Mouse (Mus musculus) cerebellum, adult 8-10 months (tissue): ENCODE measurements around the gene Ltf.

ENCODE experiments used
- DNase-seq: peaks from one replicate; pipeline ENCODE4 v3.0.0; 2022

The Ltf gene

GRCm38 (mm10) chr9:111042266-111042665 is 23.2 kb downstream of the Ltf start:
- no peak for DNase-seq

- DNase-seq, result no peak
Measured at GRCm38 (mm10) chr9:111046222-111046621, 27.2 kb downstream of the Ltf start.

GRCm38 (mm10) chr9:111047266-111047665 is 28.2 kb downstream of the Ltf start:
- no peak for DNase-seq

- DNase-seq, result no peak
Measured at GRCm38 (mm10) chr9:111048452-111048851, 29.4 kb downstream of the Ltf start.

- no peak for DNase-seq
Measured at GRCm38 (mm10) chr9:111054923-111055322, 35.9 kb downstream of the Ltf start.

- DNase-seq, result no peak
Measured at GRCm38 (mm10) chr9:111055800-111056518, 36.9 kb downstream of the Ltf start.

- DNase-seq, result no peak
Measured at GRCm38 (mm10) chr9:111056519-111056797, 37.4 kb downstream of the Ltf start.

GRCm38 (mm10) chr9:111056798-111057543 is 37.9 kb downstream of the Ltf start, which contains the start of gene Ccrl2:
Gene Ccrl2 (minus strand): TSS chr9:111057519.
- no peak for DNase-seq

GRCm38 (mm10) chr9:111057544-111058370 is 38.7 kb downstream of the Ltf start:
- no peak for DNase-seq

- no peak for DNase-seq
Measured at GRCm38 (mm10) chr9:111058943-111059556, 40.0 kb downstream of the Ltf start.

GRCm38 (mm10) chr9:111062840-111063239 is 43.8 kb downstream of the Ltf start:
- no peak for DNase-seq

- DNase-seq, result no peak
Measured at GRCm38 (mm10) chr9:111067052-111067451, 48.0 kb downstream of the Ltf start.

- DNase-seq, result no peak
Measured at GRCm38 (mm10) chr9:111070546-111070961, 51.5 kb downstream of the Ltf start.

- no peak for DNase-seq
Measured at GRCm38 (mm10) chr9:111072175-111072574, 53.1 kb downstream of the Ltf start.

GRCm38 (mm10) chr9:111072971-111073370 is 53.9 kb downstream of the Ltf start:
- no peak for DNase-seq

- peak; percentile 12 for DNase-seq
Measured at GRCm38 (mm10) chr9:111077745-111078144, 58.7 kb downstream of the Ltf start.

GRCm38 (mm10) chr9:111080801-111081200 is 61.7 kb downstream of the Ltf start:
- no peak for DNase-seq

GRCm38 (mm10) chr9:111081765-111082164 is 62.7 kb downstream of the Ltf start:
- no peak for DNase-seq

- no peak for DNase-seq
Measured at GRCm38 (mm10) chr9:111085329-111085728, 66.3 kb downstream of the Ltf start.

GRCm38 (mm10) chr9:111086137-111086536 is 67.1 kb downstream of the Ltf start:
- DNase-seq, result no peak

- no peak for DNase-seq
Measured at GRCm38 (mm10) chr9:111086995-111087606, 68.0 kb downstream of the Ltf start.

GRCm38 (mm10) chr9:111087960-111088359 is 68.9 kb downstream of the Ltf start:
- no peak for DNase-seq

- DNase-seq, result no peak
Measured at GRCm38 (mm10) chr9:111088886-111089285, 69.8 kb downstream of the Ltf start.
